Mouse (Mus musculus): ENCODE results near the gene Ccnl2.

DNA sequence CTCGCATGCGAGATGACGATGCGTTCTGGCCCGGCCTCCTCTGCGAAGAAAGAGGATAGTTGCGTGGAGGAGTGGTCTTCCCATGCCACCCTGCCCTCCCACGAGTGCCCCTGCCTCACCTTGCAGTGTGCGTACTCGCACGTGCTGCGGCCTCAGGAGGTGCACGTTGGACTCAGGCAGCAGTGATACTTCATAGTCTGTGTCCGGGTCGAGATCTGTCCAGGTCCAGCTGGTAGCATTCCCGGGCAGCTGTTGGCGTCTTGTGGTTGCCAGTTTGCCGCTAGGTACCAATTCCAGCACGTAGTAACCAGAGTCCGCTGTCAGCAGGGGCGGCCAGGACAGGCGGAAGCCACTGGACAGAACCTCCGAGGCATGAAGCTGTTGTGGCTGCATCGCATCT lies 41.7 kb upstream of the Ccnl2 start:
- TF ChIP-seq CTCF (IDR thresholded peaks at IDR 0.05; ENCODE audit: low read depth) (no peak), EP300 (IDR thresholded peaks at IDR 0.05; ENCODE audit: low read depth) (no peak)
